Mouse (Mus musculus): ENCODE results near the gene Tanc1.

DNA sequence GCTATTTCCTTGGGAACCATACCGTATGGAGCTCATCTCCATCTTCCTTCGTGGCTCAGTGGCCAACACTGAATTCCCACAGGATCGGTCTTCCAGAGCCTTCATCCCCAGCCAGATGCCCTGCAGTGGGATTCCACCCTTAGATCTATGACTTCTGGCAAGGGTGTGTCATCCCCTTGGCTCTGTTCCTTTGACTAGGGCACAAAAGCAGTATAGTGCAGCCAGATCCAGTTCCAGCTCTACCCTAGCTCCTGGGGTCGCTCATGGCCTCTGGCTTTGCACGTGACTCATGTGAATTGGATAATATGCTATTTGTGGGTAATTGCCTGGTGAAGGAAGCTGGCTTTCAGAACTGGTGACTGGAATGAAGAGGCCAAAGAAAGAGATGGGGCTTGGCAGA lies 126.5 kb downstream of the Tanc1 start:
- no peak for TF ChIP-seq TAL1 (IDR thresholded peaks at IDR 0.05; ENCODE audit: low read length)
- TF ChIP-seq GATA1 (IDR thresholded peaks at IDR 0.05; ENCODE audit: low read length): no peak
